Mouse (Mus musculus) gastrocnemius, postnatal 36 days (tissue): ENCODE measurements at regions not wholly inside any gene's neighbourhood (a gene's known extent, or its start where the extent isn't known, plus 50 kb on each side); places are given as distances from the start of the nearest gene placed in this dataset.
"Not testable (repeated sequence)": the region's sequence is repeated elsewhere in the genome, so short reads cannot be mapped to it uniquely, and the experiment has no call there.

Source experiments
- DNase-seq, 2 experiments: peaks; one replicate each; pipeline ENCODE4 v3.0.0; 2022
- intact Hi-C: fragments of 180-260 bp; cut with DNase I; formaldehyde crosslinking; loops from one replicate; pipeline ENCODE4 v1.15.1; 2025

DNA sequence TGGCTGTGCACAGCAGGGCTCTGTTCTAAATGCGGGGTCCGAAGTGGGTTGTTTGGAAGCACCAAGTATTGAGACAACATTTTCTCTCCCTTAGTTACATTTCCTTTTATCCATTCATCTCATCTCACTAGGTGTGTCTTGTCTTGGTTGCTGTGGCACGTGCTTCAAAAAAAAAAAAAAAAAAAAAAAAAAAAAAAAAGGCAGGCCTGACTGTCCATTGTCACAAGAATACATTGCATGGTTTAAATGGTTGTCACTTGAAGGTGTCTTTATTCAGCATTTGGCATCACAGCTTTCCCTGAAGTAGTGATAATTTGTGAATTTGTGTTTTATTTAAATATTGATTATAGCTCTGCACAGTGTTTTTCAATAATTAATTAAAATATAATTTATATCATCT lies 211.9 kb downstream of the Fgf9 start:
- intact Hi-C loops: no loop called here
- DNase-seq: no peak

DNA sequence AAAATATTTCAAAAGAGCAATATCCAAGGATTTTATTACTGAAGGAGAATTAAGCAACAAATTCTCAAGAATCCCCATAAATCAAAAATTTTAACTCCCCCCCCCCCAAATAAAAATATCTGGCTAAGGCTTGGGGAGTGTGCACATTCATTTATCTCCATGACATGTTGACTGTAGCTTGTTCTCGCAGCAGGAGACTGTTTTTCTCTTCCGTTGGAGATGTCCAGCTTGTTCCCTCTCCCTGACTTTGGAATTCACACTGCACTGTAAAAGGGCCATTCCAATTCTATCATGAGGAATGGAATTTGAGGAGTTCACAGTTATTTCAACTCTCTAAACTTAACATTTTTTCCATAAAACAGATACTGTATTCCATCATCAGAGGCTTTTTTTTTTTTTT lies 204.1 kb downstream of the Fgf9 start:
- DNase-seq, intact Hi-C loops: not testable (repeated sequence)

DNA sequence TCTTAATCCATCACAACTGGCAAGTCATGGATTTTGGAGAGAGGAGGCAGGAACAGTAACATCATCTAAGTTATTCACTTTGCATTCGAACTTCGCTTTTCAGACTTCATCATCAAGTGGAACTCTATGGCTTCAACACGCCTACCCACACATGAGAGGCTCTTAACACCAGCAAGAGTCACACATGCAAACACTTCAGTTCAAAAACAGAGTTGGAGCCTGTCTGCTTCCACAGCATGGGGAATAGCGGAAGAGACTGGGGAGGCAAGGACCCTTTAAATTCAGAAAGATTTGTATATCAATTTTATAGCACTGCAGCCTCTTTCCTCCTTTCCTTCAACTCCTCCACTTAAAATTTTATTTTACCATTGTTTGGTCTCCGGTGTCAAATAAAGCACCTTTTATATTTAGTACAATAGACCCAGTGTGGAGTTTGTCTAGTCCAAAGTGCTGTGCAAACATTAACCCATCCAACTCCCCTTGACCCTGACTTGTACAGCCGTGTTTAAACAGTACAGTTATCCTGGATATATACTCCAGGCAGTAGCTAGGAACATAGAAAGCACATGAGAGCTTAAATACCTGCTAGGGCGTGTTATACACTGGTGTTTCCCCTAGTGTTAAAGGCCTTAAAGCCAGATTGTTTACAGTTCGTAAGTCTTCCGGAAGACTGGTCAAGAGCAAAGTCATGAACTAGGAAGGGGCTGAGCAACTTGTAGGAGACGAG lies 203.5 kb downstream of the Fgf9 start:
- intact Hi-C loops: no loop called here
- DNase-seq: no peak

DNA sequence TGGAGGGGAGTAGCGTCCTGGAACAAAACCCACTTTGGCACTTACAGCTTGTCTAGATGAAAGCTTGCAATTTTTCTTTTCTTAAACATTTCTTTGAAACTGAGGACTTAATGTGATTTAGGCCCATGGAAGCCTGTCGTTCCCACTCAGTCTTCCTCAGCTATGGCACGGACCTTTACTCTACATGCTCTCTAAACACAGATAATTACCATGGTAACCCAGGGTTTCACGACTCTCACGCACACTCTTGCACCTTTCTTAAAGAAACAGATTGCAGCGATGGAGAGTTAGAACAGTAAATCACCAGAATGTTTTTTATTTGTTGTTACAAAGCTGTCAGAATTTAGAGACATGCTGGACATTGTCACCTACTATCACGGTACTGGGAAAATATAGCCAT lies 195.0 kb downstream of the Fgf9 start:
- intact Hi-C loops: no loop called here
- DNase-seq: no peak

DNA sequence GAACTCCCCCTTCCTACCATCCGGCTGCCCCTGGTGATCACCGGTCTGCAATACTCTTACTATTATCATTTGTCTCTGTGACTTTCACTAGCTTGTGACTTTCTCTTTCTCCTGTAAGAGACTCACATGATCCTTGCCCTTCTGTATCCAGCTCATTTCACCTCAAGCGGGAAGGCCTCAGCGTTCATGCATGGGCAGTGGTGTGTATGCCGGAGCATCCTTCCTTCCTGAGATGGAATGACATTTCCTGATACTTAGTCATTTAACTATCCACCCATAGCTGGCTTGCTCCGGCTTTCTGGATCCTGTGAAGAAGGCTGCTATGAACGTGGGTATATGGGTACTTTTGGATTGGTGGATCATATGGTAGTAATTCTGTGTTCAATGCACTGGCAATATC lies 194.1 kb downstream of the Fgf9 start:
- intact Hi-C loops: no loop called here
- DNase-seq: no peak

DNA sequence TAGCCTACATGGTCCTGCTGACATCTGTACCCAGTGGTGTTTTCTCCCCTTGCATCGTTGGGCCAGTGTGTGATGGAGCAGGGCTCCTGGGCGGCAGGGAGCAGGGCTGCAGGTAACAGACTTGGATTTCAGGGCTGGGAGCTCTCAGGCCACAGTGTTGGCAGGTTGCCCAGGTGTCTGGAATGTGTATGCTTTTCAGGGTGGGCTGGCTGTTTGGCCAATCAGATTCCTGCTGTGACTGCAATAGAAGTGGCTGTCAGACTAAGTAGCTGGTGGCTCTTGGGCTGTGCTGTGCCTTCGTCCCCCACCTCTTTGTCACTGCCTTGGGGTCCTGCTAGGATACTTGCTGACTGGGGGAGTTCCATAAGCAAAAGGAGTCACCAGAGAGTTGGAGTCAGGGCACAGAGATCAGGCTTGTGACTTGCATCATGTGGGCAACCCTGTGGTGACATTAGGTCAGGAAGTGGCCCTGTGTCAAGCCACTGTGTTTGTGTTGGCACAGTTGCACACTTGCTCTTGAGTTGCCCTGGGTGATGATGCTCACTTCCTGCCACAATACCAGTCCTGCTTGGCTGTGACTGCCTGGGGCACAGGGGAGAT lies 183.1 kb downstream of the Fgf9 start:
- intact Hi-C loops: no loop called here
- DNase-seq: no peak

DNA sequence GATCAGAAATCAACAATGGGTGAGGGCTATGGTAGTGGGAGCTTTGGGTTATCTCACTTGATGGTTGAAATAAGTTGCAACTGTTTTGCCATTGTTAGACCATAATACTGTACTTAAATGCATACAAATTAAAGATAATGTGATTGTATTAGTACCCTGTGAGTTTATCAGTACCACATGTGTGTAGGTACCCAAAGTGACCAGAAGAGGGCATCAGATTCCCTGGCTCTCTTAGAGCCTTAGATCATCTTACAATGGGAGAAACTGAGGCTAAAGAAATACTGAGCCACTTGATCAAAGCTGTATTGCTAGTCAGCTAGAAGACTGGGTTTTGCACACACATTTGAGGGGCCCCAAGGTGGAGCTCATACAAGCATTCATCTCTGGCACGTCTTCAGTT lies 155.5 kb downstream of the Fgf9 start:
- intact Hi-C loops: no loop called here
- no peak for DNase-seq

DNA sequence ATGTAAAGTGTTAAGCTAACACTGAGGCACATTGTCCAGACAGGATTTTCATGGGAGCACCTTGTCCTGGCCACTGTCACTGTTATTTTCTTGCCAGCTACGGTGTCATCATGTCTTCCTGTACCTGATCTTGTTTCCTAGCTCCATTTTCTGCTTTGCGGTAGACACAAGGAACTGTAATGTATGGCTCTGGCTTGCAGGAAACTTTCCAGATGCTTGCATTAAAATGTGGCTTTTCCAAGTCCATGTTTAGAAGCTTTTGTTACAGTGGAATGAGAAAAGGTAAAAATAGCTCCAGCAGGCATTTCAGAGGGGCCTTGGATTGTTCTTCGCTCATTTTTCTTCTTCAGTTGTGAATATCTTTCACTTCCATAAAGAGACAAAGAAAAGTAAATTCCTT lies 154.1 kb downstream of the Fgf9 start:
- intact Hi-C loops: no loop called here
- no peak for DNase-seq

DNA sequence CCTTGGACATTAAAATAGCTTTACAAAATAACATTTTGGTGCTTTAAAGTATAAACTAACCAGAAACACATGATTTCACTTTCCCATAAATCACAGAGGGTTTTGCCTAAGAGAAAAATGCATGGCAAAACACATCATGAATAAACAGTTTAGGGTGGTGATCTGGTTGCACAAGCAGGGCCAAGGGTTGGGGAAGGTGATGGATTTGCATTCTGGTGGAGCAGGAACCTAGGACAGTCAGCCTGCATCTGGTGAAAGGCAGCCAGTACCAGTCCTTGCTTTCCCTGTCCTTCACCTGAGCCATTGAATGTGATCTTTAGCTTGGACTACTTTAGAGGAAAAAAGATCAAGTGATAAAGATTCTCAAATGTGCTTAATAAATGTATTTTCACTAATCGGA lies 138.1 kb downstream of the Fgf9 start:
- no peak for DNase-seq
- intact Hi-C loops: no loop called here

DNA sequence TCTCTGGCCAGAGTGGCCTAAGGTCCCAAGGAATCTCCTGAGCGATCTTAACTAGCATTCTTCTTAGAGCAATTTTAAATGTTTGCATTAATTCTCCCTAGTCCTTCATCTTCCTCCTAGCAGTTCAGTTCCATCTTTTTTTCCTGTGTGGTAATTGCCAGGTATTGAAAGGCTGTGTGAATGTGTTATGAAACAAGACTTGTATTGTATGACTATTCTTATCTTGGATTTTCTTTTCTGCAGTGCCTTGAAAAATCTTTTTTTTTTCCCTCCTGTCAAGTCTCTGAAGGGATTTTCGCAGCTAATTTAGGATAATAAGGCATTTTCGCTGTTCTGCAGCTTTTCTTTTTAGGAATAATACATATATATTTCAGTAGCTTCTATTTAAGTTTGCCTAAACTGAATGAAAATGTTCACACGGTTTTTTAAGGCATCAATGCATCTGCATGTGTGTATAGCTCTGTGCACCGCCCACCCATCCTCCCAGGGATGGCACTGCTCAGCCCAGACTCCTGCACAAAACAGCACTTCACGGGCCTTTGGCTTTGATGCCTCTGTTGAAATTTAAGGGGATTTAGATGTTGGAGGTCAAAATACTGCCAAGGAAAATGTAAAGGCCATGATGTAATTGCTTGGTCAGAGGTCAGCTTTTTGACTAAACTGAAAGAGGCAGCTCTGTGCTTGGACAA lies 132.4 kb downstream of the Fgf9 start:
- no peak for DNase-seq
- intact Hi-C loops: no loop called here

DNA sequence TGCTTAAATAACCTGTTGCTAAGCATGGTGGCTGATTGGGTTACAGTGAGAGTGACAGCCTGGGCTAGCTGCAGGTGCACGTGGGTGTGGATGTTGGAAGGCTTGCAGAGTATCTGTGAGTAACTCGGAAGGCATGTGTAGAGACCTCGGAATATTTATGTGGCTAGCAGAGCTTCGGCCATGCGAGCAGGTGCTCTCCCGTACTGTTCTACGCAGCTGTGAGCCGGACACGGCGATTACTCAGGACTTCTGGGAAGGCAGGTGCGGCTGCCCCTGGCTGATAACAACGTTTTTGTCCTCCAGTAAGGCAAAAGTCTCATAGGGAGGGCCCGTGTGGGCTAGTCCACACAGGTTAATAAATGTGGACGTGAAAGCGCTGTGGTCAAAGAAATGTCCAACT lies 119.6 kb downstream of the Fgf9 start:
- intact Hi-C loops: no loop called here
- DNase-seq: no peak

DNA sequence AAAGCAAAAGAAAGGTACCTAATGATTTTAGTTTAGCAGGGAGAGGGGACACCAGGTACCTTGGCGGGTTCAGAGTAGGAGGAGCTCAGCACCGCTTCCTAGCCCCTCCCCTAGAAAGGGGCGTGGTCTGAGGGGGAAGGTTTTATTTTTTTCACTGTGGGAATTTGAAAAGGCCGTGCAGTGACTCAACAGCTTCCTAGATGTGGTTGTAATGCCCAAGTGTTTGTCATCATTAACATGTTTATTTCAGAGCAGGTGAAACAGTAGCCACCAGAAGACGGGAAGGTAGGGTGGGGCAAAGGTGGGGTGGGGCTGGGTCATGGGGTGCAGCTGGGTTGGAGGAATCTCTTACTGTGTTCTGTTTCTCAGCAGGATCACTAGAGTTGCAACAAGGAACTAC lies 112.5 kb downstream of the Fgf9 start:
- DNase-seq: no peak
- intact Hi-C loops: no loop called here

DNA sequence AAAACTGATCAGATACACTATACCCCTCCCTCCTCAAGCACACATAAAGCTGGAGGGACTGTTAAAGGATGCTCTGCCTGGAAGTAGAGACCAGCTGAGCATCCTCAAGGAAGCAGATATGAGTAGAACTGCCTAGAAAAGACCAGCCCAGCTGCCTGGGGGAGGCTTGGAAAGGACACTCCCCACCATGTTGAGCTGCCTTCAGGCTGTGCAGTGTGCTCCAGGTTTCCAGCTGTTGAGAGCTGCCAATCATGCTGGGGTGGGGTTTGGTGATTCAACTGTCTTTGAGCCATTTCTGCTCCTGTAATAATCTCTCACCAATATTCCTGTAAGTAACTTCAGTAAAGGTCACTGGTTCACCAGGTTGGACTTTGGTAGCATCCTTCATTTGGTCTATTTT lies 110.4 kb downstream of the Fgf9 start:
- no peak for DNase-seq
- intact Hi-C loops: no loop called here

DNA sequence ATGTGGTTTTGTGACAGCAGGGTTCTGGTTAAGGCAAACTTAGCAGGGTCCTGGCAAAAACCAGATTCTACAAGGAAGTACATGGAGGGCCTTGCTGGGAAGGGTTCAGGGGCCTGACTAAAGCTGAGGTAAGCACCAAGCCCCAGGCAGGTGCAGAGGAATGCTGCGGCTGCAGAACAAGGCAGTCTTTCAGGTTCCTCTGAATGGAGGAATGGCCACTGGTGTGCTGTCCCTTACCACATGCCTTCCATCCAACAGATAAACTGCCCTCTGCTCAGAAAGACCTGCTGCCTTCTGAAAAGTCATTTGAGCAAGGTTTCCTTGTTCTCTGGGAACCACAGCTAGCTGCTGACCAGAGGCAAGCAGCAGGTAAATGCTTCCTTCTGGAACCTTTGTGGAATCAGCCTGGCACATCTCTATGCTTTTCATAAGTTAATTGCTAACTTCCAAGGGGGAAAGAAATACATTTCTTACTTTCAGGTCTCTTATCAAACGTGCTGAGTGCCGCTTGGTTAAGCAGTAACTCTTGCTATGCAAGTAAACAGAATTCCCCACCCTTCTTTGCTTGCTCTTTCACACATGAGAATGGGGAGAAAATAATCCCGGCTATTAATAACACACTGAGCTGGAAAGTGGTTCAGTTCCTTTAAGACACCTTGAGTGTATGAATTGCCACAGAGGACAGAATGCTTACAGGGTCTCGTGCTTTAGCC lies 105.5 kb downstream of the Fgf9 start:
- no peak for DNase-seq
- intact Hi-C loops: no loop called here

DNA sequence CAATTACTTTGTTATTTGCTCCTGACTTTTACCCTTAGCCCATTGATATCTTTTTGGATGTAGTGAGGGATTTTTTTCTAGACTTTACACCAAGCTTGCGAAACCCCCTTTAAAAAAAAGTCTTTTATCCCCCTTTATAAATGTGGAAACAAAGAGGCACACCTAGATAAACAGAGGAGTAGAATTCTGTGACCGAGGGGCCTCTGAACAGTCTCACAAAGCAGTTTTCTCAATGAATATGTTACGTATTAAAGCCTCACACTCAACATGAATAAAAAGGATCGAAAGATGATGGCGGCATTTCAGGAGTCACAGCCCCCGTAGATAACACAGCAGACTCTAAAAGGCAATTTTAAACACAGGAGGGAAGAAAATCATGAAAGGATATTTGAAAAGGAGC lies 104.2 kb downstream of the Fgf9 start:
- no peak for DNase-seq
- intact Hi-C loops: no loop called here

DNA sequence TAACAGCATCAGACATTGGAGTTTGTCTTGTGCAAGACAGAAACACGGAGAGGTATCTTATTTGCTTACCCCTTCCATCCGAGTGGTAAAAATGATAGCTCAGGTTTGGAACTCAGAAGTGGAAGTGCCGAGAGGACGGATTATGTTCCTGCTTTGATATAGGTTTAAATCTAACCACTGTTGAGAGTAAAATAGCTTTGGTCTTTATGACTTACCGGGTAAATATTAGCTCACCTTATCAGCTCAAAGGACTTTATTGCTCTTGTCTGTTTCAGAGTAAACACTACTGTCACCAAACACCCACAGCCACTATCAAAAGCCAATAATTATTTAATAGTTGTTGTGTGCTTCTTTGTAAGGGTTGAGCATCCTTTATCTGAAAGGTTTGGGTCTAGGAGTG lies 98.6 kb downstream of the Fgf9 start:
- no peak for DNase-seq
- intact Hi-C loops: no loop called here
